Mouse (Mus musculus) CH12.LX (cell line): ENCODE data around the gene Gpr137.

Experiments
- CTCF ChIP-seq, 2 experiments: IDR thresholded peaks in 1 of 2; conservative IDR thresholded peaks in 1 of 2; 2 replicates each; pipeline ENCODE4 v1.5.1; 2011 to 2012; ENCODE audit warnings: low read depth in 2 of 2, low read length in 2 of 2, improper control_type of control experiment in 1 of 2, inconsistent platforms in 1 of 2, mild to moderate bottlenecking in 1 of 2, moderate library complexity in 1 of 2
- EP300 ChIP-seq: IDR thresholded peaks from 2 replicates; pipeline ENCODE4 v1.6.1; 2011; ENCODE audit warnings: low read length, improper control_type of control experiment
- ETS1 ChIP-seq: conservative IDR thresholded peaks from 2 replicates; pipeline ENCODE4 v1.6.1; 2012; ENCODE audit warnings: low read depth, mild to moderate bottlenecking, inconsistent platforms, low read length, improper control_type of control experiment, moderate library complexity
- HCFC1 ChIP-seq: IDR thresholded peaks from 2 replicates; pipeline ENCODE4 v1.6.1; 2012; ENCODE audit warnings: low read depth, mild to moderate bottlenecking, inconsistent platforms, low read length, improper control_type of control experiment
- POLR2A ChIP-seq: IDR thresholded peaks from 2 replicates; pipeline ENCODE4 v1.6.1; 2011; ENCODE audit warnings: low read depth, mild to moderate bottlenecking, improper control_type of control experiment, low read length
- RCOR1 ChIP-seq: conservative IDR thresholded peaks from 2 replicates; pipeline ENCODE4 v1.6.1; 2012; ENCODE audit warnings: low read depth, mild to moderate bottlenecking, inconsistent platforms, low read length, improper control_type of control experiment
- UBTF ChIP-seq: IDR thresholded peaks from 2 replicates; pipeline ENCODE4 v1.6.1; 2012; ENCODE audit warnings: low read depth, mild to moderate bottlenecking, inconsistent platforms, low read length, improper control_type of control experiment, moderate library complexity
- USF1 ChIP-seq: IDR thresholded peaks from 2 replicates; pipeline ENCODE4 v1.6.1; 2014; ENCODE audit warnings: low read depth, mild to moderate bottlenecking, inconsistent platforms, low read length, improper control_type of control experiment
- ZKSCAN1 ChIP-seq: IDR thresholded peaks from 2 replicates; pipeline ENCODE4 v1.6.1; 2012; ENCODE audit warnings: low read depth, inconsistent platforms, low read length, improper control_type of control experiment, borderline replicate concordance

DNA sequence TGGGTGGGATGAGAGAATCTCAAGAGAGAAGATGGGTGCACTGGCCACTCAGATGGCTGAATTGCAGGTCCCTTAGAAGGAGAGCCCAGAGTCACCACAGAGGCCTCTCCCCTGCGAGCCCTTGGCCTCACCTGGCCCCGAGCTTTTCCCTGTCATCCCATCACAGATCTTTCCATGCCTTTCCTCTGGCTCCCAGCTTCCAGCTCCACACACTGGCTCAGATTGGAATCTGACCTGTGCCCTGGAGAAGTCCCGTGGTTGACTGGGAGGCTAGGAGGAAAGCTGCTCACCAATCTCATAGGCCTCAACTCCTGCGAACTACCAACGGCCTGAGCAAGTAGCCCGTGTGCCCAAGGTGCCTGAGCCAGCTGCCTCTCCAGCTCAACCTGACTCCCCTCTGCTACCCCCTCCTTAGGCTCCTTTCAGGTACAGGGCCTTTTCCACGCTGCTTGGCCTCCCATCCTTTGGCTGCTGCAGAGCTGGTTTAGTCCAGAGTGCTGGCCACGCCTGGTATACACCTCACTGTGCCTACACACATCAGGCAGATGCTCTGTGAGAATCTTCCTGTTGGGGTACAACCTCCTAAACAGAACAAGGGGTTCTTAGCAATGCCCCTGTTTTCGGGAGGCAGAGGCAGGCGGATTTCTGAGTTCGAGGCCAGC lies 36.7 kb downstream of the Gpr137 start:
- TF ChIP-seq ETS1, result no peak
- no peak for TF ChIP-seq EP300
- TF ChIP-seq HCFC1, result no peak
- no peak for TF ChIP-seq CTCF (conservative IDR thresholded peaks at IDR 0.05 in 1 of 2, IDR thresholded peaks at IDR 0.05 in 1 of 2; ENCODE audit: low read depth in 2 of 2, low read length in 2 of 2)
- no peak for TF ChIP-seq USF1
- no peak for TF ChIP-seq POLR2A
- no peak for TF ChIP-seq UBTF
- TF ChIP-seq ZKSCAN1, result no peak
- TF ChIP-seq RCOR1, result no peak
